Mouse (Mus musculus): Measurements from ENCODE around the gene Otulinl. TPM values are rescaled to one million over a fixed set of nuclear protein-coding genes. Genes with fewer than 3 reads are reported as not detected.

The Otulinl gene
- 9.0 and 10.1 TPM in 2 replicates for polyA plus RNA-seq (2012; rRNA removed)

GRCm38 (mm10) chr15:27681419-27682187, at the start of gene Otulinl:
Otulinl (minus strand) TSS chr15:27681579.

GRCm38 (mm10) chr15:27630601-27631383, 50.6 kb downstream of the Otulinl start, which contains the start of gene Otulin:
Otulin (minus strand) TSS chr15:27630693.

Other genes with a start within 250 kb of the Otulinl start
- gene Ank, start 214.9 kb downstream of the Otulinl start, polyA plus RNA-seq (2012; rRNA removed), result 59.7 and 60.7 TPM in 2 replicates
- 27.5 and 28.3 TPM in 2 replicates for gene Otulin, start 50.9 kb downstream of the Otulinl start, polyA plus RNA-seq (2012; rRNA removed)

Measured in central nervous system, embryonic 18 days (tissue).